Mouse (Mus musculus) limb, embryonic 15.5 days (tissue): Measurements from ENCODE around the gene Gm49336. TPM values are rescaled to one million over a fixed set of nuclear protein-coding genes. Genes with fewer than 3 reads are reported as not detected.

Experiments used
- ATAC-seq: fragments of 200-750 bp; cut with Nextera tagmentation; 2 replicates; pipeline ENCODE4 v1.8.0; 2017; ENCODE audit warnings: low read depth, moderate TSS enrichment; ENCODE audit not compliant: insufficient number of reproducible peaks, low FRiP score, low TSS enrichment
- H3K27ac ChIP-seq: fragments of 300-500 bp; sonication (generic); 2 replicates; pipeline ENCODE4 v1.5.1; 2015; ENCODE audit warnings: moderate library complexity, mild to moderate bottlenecking, inconsistent platforms
- H3K27me3 ChIP-seq: fragments of 300-500 bp; sonication (generic); 2 replicates; pipeline ENCODE4 v1.6.1; 2015; ENCODE audit warnings: inconsistent platforms
- H3K36me3 ChIP-seq: fragments of 300-500 bp; sonication (generic); 2 replicates; pipeline ENCODE4 v1.6.1; 2015; ENCODE audit warnings: inconsistent platforms
- H3K4me1 ChIP-seq: fragments of 300-500 bp; sonication (generic); 2 replicates; pipeline ENCODE4 v1.6.1; 2015; ENCODE audit warnings: inconsistent platforms
- H3K4me2 ChIP-seq: fragments of 300-500 bp; sonication (generic); 2 replicates; pipeline ENCODE4 v1.6.1; 2015; ENCODE audit warnings: mild to moderate bottlenecking, inconsistent platforms
- H3K4me3 ChIP-seq: fragments of 300-500 bp; sonication (generic); 2 replicates; pipeline ENCODE4 v1.5.1; 2015; ENCODE audit warnings: mild to moderate bottlenecking, inconsistent platforms
- H3K9ac ChIP-seq: fragments of 300-500 bp; sonication (generic); 2 replicates; pipeline ENCODE4 v1.6.1; 2015; ENCODE audit warnings: inconsistent platforms
- H3K9me3 ChIP-seq: fragments of 300-500 bp; sonication (generic); 2 replicates; pipeline ENCODE4 v1.6.1; 2016; ENCODE audit warnings: inconsistent platforms
- WGBS: fragments of 180-500 bp; shearing (Covaris S2); methylation state at CpG from one replicate; pipeline ENCODE4 v1.1.7; 2015; 5-methylcytosine and 5-hydroxymethylcytosine counted together
- polyA plus RNA-seq: library from polyadenylated mRNA; unstranded; fragments of >200 nt; fragmentation: Nextera tagmentation; extraction: Ambion mirVana; gene quantifications from 2 replicates; pipeline ENCODE4 v1.2.1, GENCODE M21; 2015

The Gm49336 gene
- polyA plus RNA-seq, 1 experiment from 2014 or later: 45.8 TPM

GRCm38 (mm10) chr14:60216125-60216524, 35.2 kb downstream of the Gm49336 start:
- H3K36me3 ChIP-seq: peaks cover 22% of the 10 kb centered on the region
- WGBS: 93% methylated on average over 1 of the region's 1 CpGs
- no peaks in the 10 kb centered on the region for H3K9me3 ChIP-seq
- no peak overlapping the region for H3K4me2 ChIP-seq
- H3K9ac ChIP-seq: no peak overlapping the region
- H3K27me3 ChIP-seq: no peaks in the 10 kb centered on the region
- no peak overlapping the region for H3K27ac ChIP-seq
- no peaks in the 10 kb centered on the region for H3K4me1 ChIP-seq
- no peak for ATAC-seq
- H3K4me3 ChIP-seq: no peak overlapping the region

GRCm38 (mm10) chr14:60215000-60215399, 36.3 kb downstream of the Gm49336 start:
- 96% methylated on average over 3 of the region's 3 CpGs for WGBS
- no peak overlapping the region for H3K27ac ChIP-seq
- H3K4me3 ChIP-seq: no peak overlapping the region
- H3K27me3 ChIP-seq: no peaks in the 10 kb centered on the region
- H3K9me3 ChIP-seq: no peaks in the 10 kb centered on the region
- H3K4me2 ChIP-seq: no peak overlapping the region
- no peak overlapping the region for H3K9ac ChIP-seq
- no peak for ATAC-seq
- H3K36me3 ChIP-seq: peaks cover 19% of the 10 kb centered on the region
- no peaks in the 10 kb centered on the region for H3K4me1 ChIP-seq

- no peaks in the 10 kb centered on the region for H3K9me3 ChIP-seq
- H3K4me2 ChIP-seq: no peak overlapping the region
- ATAC-seq: 0 out of 2 replicates have a peak, but pooled peaks have one; percentile 44
- H3K27ac ChIP-seq: no peak overlapping the region
- no peak overlapping the region for H3K9ac ChIP-seq
- 51% methylated on average over 1 of the region's 1 CpGs for WGBS
- H3K4me1 ChIP-seq: no peaks in the 10 kb centered on the region
- H3K36me3 ChIP-seq: peaks cover 16% of the 10 kb centered on the region
- H3K27me3 ChIP-seq: no peaks in the 10 kb centered on the region
- H3K4me3 ChIP-seq: no peak overlapping the region
These were observed 37.3 kb downstream of the Gm49336 start for GRCm38 (mm10) chr14:60214040-60214439.

GRCm38 (mm10) chr14:60209166-60209565, 42.1 kb downstream of the Gm49336 start:
- H3K36me3 ChIP-seq: no peaks in the 10 kb centered on the region
- H3K9me3 ChIP-seq: no peaks in the 10 kb centered on the region
- H3K9ac ChIP-seq: no peak overlapping the region
- H3K4me1 ChIP-seq: no peaks in the 10 kb centered on the region
- ATAC-seq: no peak
- no peak overlapping the region for H3K4me2 ChIP-seq
- no peak overlapping the region for H3K4me3 ChIP-seq
- WGBS: 91% methylated on average over 7 of the region's 7 CpGs
- no peak overlapping the region for H3K27ac ChIP-seq
- no peaks in the 10 kb centered on the region for H3K27me3 ChIP-seq

GRCm38 (mm10) chr14:60204993-60205392, 46.3 kb downstream of the Gm49336 start:
- Histone ChIP-seq H3K9me3 (no peaks in the 10 kb centered on the region), H3K27ac (no peak overlapping the region), H3K9ac (no peak overlapping the region), H3K4me3 (no peak overlapping the region), H3K36me3 (no peaks in the 10 kb centered on the region), H3K27me3 (no peaks in the 10 kb centered on the region), H3K4me1 (no peaks in the 10 kb centered on the region), H3K4me2 (no peak overlapping the region)
- no peak for ATAC-seq
- WGBS: 85% methylated on average over 6 of the region's 6 CpGs

GRCm38 (mm10) chr14:60196884-60197283, 54.4 kb downstream of the Gm49336 start, which contains the start of gene Atp8a2:
Atp8a2 (minus strand) TSS chr14:60197179.
- Histone ChIP-seq H3K4me1 (no peaks in the 10 kb centered on the region), H3K4me2 (no peak within 1 kb of the TSS), H3K9ac (no peak within 1 kb of the TSS), H3K36me3 (no peaks in the 10 kb centered on the region), H3K27me3 (no peaks in the 10 kb centered on the region), H3K9me3 (no peaks in the 10 kb centered on the region), H3K27ac (no peak within 1 kb of the TSS), H3K4me3 (no peak within 1 kb of the TSS)
- ATAC-seq: no peak
- 66% methylated on average over 7 of the region's 7 CpGs for WGBS

- no peaks in the 10 kb centered on the region for H3K36me3 ChIP-seq
- H3K27ac ChIP-seq: no peak overlapping the region
- no peaks in the 10 kb centered on the region for H3K9me3 ChIP-seq
- WGBS: 70% methylated on average over 5 of the region's 5 CpGs
- H3K27me3 ChIP-seq: no peaks in the 10 kb centered on the region
- H3K4me1 ChIP-seq: no peaks in the 10 kb centered on the region
- no peak overlapping the region for H3K9ac ChIP-seq
- no peak overlapping the region for H3K4me2 ChIP-seq
- ATAC-seq: no peak
- no peak overlapping the region for H3K4me3 ChIP-seq
These were observed 55.3 kb downstream of the Gm49336 start for GRCm38 (mm10) chr14:60195999-60196398.

- WGBS: 97% methylated on average over 1 of the region's 1 CpGs
- H3K4me2 ChIP-seq: no peak overlapping the region
- H3K27me3 ChIP-seq: no peaks in the 10 kb centered on the region
- no peaks in the 10 kb centered on the region for H3K36me3 ChIP-seq
- no peak for ATAC-seq
- no peak overlapping the region for H3K9ac ChIP-seq
- no peaks in the 10 kb centered on the region for H3K4me1 ChIP-seq
- no peak overlapping the region for H3K27ac ChIP-seq
- H3K9me3 ChIP-seq: no peaks in the 10 kb centered on the region
- no peak overlapping the region for H3K4me3 ChIP-seq
These were observed 56.7 kb downstream of the Gm49336 start for GRCm38 (mm10) chr14:60194606-60195005.

- no peak overlapping the region for H3K4me3 ChIP-seq
- ATAC-seq: no peak
- H3K27me3 ChIP-seq: no peaks in the 10 kb centered on the region
- no peaks in the 10 kb centered on the region for H3K9me3 ChIP-seq
- no peaks in the 10 kb centered on the region for H3K4me1 ChIP-seq
- no peak overlapping the region for H3K9ac ChIP-seq
- 82% methylated on average over 5 of the region's 5 CpGs for WGBS
- no peak overlapping the region for H3K27ac ChIP-seq
- H3K4me2 ChIP-seq: no peak overlapping the region
- H3K36me3 ChIP-seq: no peaks in the 10 kb centered on the region
These were observed 61.5 kb downstream of the Gm49336 start for GRCm38 (mm10) chr14:60189771-60190170.

GRCm38 (mm10) chr14:60188201-60188825, 63.0 kb downstream of the Gm49336 start:
- H3K27me3 ChIP-seq: no peaks in the 10 kb centered on the region
- no peaks in the 10 kb centered on the region for H3K36me3 ChIP-seq
- H3K9ac ChIP-seq: no peak overlapping the region
- no peak overlapping the region for H3K27ac ChIP-seq
- no peaks in the 10 kb centered on the region for H3K4me1 ChIP-seq
- no peak overlapping the region for H3K4me2 ChIP-seq
- H3K9me3 ChIP-seq: no peaks in the 10 kb centered on the region
- 75% methylated on average over 5 of the region's 5 CpGs for WGBS
- ATAC-seq: no peak
- no peak overlapping the region for H3K4me3 ChIP-seq

- Histone ChIP-seq H3K4me1 (peaks cover 13% of the 10 kb centered on the region; the same call in 1 of the 2 replicates), H3K27me3 (peaks cover 33% of the 10 kb centered on the region), H3K9me3 (no peaks in the 10 kb centered on the region), H3K27ac (no peak overlapping the region), H3K4me2 (no peak overlapping the region), H3K9ac (no peak overlapping the region), H3K36me3 (no peaks in the 10 kb centered on the region), H3K4me3 (no peak overlapping the region)
- ATAC-seq: no peak
- WGBS: 95% methylated on average over 2 of the region's 2 CpGs
These were observed 70.0 kb downstream of the Gm49336 start for GRCm38 (mm10) chr14:60181306-60181705.

GRCm38 (mm10) chr14:60178571-60178955, 72.7 kb downstream of the Gm49336 start:
- ATAC-seq: no peak
- 34% methylated on average over 2 of the region's 2 CpGs for WGBS
- Histone ChIP-seq H3K27ac (no peak overlapping the region), H3K4me3 (no peak overlapping the region), H3K4me2 (no peak overlapping the region), H3K9ac (no peak overlapping the region), H3K27me3 (peaks cover 56% of the 10 kb centered on the region), H3K4me1 (peaks cover 13% of the 10 kb centered on the region; the same call in 1 of the 2 replicates), H3K36me3 (no peaks in the 10 kb centered on the region), H3K9me3 (no peaks in the 10 kb centered on the region)
